Mouse (Mus musculus): ENCODE measurements at regions not wholly inside any gene's neighbourhood (a gene's known extent, or its start where the extent isn't known, plus 50 kb on each side); places are given as distances from the start of the nearest gene placed in this dataset.
A peak's percentile ranks its signal among the peaks of the same experiment; 100 is the strongest.

- TF ChIP-seq CTCF (IDR thresholded peaks at IDR 0.05; ENCODE audit: low read depth) (no peak), EP300 (IDR thresholded peaks at IDR 0.05; ENCODE audit: low read depth) (no peak)
These were observed 172.8 kb downstream of the Ttc8 start for GRCm38 (mm10) chr12:99093151-99093550.

GRCm38 (mm10) chr12:99093989-99094388, 173.6 kb downstream of the Ttc8 start:
- 60% methylated on average over 6 of the region's 6 CpGs for WGBS (ENCODE audit: insufficient replicate concordance)
- DNase-seq (no peak), ATAC-seq (no peak)
- no peak for TF ChIP-seq EP300 (IDR thresholded peaks at IDR 0.05; ENCODE audit: low read depth)
- TF ChIP-seq CTCF (IDR thresholded peaks at IDR 0.05; ENCODE audit: low read depth), result no peak
- no peaks in the 10 kb centered on the region for H3K9me3 ChIP-seq (ENCODE audit: low read length)
- no peaks in the 10 kb centered on the region; the same call in 1 of the 2 replicates for H3K27me3 ChIP-seq (ENCODE audit: insufficient read depth, low read length)
- H3K27ac ChIP-seq (ENCODE audit: low read depth), result no peak overlapping the region
- H3K4me3 ChIP-seq (ENCODE audit: low read depth, low read length), result no peak overlapping the region
- H3K4me2 ChIP-seq (ENCODE audit: low read depth, low read length), result no peak overlapping the region
- H3K4me1 ChIP-seq (ENCODE audit: insufficient read depth), result no peaks in the 10 kb centered on the region
- H3K36me3 ChIP-seq (replicated peaks; ENCODE audit: insufficient read depth, low read length), result no peaks in the 10 kb centered on the region
- no peak overlapping the region for H3K9ac ChIP-seq (replicated peaks)

More at GRCm38 (mm10) chr12:99093151-99093550, 172.8 kb downstream of the Ttc8 start:
- 44% methylated on average over 3 of the region's 3 CpGs for WGBS (ENCODE audit: insufficient replicate concordance)
- Histone ChIP-seq H3K4me3 (ENCODE audit: low read depth, low read length) (no peak overlapping the region), H3K4me2 (ENCODE audit: low read depth, low read length) (no peak overlapping the region), H3K27ac (ENCODE audit: low read depth) (no peak overlapping the region), H3K4me1 (ENCODE audit: insufficient read depth) (no peaks in the 10 kb centered on the region), H3K9ac (replicated peaks) (no peak overlapping the region), H3K9me3 (ENCODE audit: low read length) (no peaks in the 10 kb centered on the region), H3K27me3 (ENCODE audit: insufficient read depth, low read length) (no peaks in the 10 kb centered on the region; the same call in 1 of the 2 replicates), H3K36me3 (replicated peaks; ENCODE audit: insufficient read depth, low read length) (no peaks in the 10 kb centered on the region)
- ATAC-seq (no peak), DNase-seq (no peak)

DNA sequence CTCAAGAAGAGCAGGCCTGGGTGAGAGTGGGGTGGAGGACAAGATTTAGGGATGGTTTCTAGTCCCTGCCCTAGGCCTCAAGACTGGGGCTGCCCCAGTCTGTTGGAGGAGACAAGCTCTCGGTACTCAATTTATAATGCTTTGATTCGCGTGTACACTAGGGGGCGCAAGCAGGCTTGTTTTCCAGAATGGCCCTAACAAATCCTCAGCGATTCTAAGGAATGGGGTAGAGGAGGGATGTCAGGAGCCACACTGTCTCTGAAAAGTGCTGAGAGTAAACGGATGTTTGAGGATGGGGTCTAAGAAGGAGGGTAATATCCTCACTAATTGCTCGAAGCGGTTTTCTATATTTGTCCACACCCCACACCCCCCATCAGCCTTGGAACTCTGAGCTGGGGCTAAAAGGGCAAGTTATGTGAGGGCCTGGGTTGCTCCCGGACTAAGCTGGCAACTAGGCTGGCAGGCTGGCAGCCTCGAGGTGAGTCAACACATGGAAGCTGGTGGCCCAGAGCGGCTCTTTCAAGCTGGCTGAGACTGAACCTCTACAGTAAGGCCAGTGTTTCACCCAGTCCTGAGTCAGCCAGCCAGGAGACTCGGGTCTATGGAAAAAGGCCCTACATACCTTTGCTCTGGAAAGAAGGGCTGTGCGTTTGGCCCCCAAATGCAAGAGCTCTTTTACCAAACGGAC, 176.7 kb downstream of the Ttc8 start:
- WGBS (ENCODE audit: insufficient replicate concordance), result 27% methylated on average over 14 of the region's 14 CpGs
- Histone ChIP-seq H3K4me2 (ENCODE audit: low read depth, low read length) (peak overlapping the region; percentile 45), H3K27me3 (ENCODE audit: insufficient read depth, low read length) (no peaks in the 10 kb centered on the region; the same call in 1 of the 2 replicates), H3K27ac (ENCODE audit: low read depth) (peak overlapping the region; percentile 82), H3K9me3 (ENCODE audit: low read length) (no peaks in the 10 kb centered on the region), H3K9ac (replicated peaks) (peak overlapping the region; percentile 37), H3K4me1 (ENCODE audit: insufficient read depth) (no peaks in the 10 kb centered on the region), H3K4me3 (ENCODE audit: low read depth, low read length) (no peak overlapping the region), H3K36me3 (replicated peaks; ENCODE audit: insufficient read depth, low read length) (no peaks in the 10 kb centered on the region)
- TF ChIP-seq EP300 (IDR thresholded peaks at IDR 0.05; ENCODE audit: low read depth) (no peak), CTCF (IDR thresholded peaks at IDR 0.05; ENCODE audit: low read depth) (peak; percentile 89)
- peak; percentile 84 for DNase-seq
- ATAC-seq, result peak; percentile 70

- Histone ChIP-seq H3K27ac (ENCODE audit: low read depth) (peak overlapping the region; percentile 82), H3K9me3 (ENCODE audit: low read length) (no peaks in the 10 kb centered on the region), H3K9ac (replicated peaks) (peak overlapping the region; percentile 37; the same call in 1 of the 2 replicates), H3K36me3 (replicated peaks; ENCODE audit: insufficient read depth, low read length) (no peaks in the 10 kb centered on the region), H3K4me2 (ENCODE audit: low read depth, low read length) (peak overlapping the region; percentile 45), H3K4me3 (ENCODE audit: low read depth, low read length) (no peak overlapping the region), H3K27me3 (ENCODE audit: insufficient read depth, low read length) (no peaks in the 10 kb centered on the region), H3K4me1 (ENCODE audit: insufficient read depth) (no peaks in the 10 kb centered on the region)
- no peak for TF ChIP-seq CTCF (IDR thresholded peaks at IDR 0.05; ENCODE audit: low read depth)
- peak; percentile 45 for TF ChIP-seq EP300 (IDR thresholded peaks at IDR 0.05; ENCODE audit: low read depth)
- ATAC-seq, result peak; percentile 86
- 55% methylated on average over 17 of the region's 17 CpGs for WGBS (ENCODE audit: insufficient replicate concordance)
- peak; percentile 62 for DNase-seq
These were observed 177.3 kb downstream of the Ttc8 start for GRCm38 (mm10) chr12:99097618-99098066.

DNA sequence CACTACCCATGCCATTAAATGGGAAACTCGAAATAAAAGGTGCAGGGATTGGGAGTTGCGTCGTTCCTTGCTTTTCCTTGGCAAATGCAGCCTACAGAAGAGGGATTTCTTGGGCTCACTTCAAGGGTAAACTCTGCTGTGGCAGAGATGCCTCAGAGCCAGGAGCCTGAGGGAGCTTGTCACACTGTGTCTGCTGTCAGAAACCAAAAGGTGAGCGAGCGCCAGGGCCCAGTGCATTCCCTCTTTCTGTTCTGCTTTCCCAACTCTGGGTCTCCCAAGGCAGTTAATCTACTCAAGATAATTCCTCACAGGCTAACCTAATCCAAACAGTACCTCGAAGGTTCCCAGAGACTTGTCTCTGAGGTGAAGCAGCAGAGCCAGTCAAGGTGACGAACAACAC, 179.5 kb downstream of the Ttc8 start:
- ATAC-seq (no peak), DNase-seq (no peak)
- Histone ChIP-seq H3K4me1 (ENCODE audit: insufficient read depth) (no peaks in the 10 kb centered on the region), H3K4me2 (ENCODE audit: low read depth, low read length) (no peak overlapping the region), H3K27ac (ENCODE audit: low read depth) (no peak overlapping the region), H3K36me3 (replicated peaks; ENCODE audit: insufficient read depth, low read length) (no peaks in the 10 kb centered on the region), H3K27me3 (ENCODE audit: insufficient read depth, low read length) (no peaks in the 10 kb centered on the region), H3K9ac (replicated peaks) (no peak overlapping the region), H3K9me3 (ENCODE audit: low read length) (no peaks in the 10 kb centered on the region), H3K4me3 (ENCODE audit: low read depth, low read length) (no peak overlapping the region)
- WGBS (ENCODE audit: insufficient replicate concordance), result 71% methylated on average over 7 of the region's 7 CpGs
- no peak for TF ChIP-seq EP300 (IDR thresholded peaks at IDR 0.05; ENCODE audit: low read depth)
- TF ChIP-seq CTCF (IDR thresholded peaks at IDR 0.05; ENCODE audit: low read depth), result no peak

DNA sequence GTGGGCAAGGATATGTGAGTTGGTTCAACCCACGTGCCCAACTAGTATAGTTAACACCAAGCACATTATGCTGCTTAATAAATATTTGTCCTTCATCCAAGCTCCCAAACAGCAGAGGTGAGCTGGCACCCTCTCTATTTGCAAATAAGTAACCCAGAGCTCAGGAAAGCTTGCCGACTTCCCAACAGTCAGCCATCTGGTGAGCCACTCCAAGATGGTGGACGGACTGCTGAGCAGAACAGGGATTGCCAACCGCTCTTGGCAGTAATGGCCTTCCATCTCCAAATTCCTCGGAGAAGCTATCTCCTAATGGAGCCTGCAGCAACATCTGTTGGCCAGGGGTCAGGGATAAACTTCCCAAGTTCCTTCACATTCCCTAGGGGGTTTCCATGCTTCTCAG, 188.2 kb downstream of the Ttc8 start:
- Histone ChIP-seq H3K4me3 (ENCODE audit: low read depth, low read length) (no peak overlapping the region), H3K9ac (replicated peaks) (no peak overlapping the region), H3K36me3 (replicated peaks; ENCODE audit: insufficient read depth, low read length) (no peaks in the 10 kb centered on the region), H3K27me3 (ENCODE audit: insufficient read depth, low read length) (no peaks in the 10 kb centered on the region), H3K4me1 (ENCODE audit: insufficient read depth) (no peaks in the 10 kb centered on the region), H3K27ac (ENCODE audit: low read depth) (no peak overlapping the region), H3K4me2 (ENCODE audit: low read depth, low read length) (no peak overlapping the region), H3K9me3 (ENCODE audit: low read length) (no peaks in the 10 kb centered on the region)
- DNase-seq, result no peak
- no peak for ATAC-seq
- WGBS (ENCODE audit: insufficient replicate concordance), result 74% methylated on average over 5 of the region's 5 CpGs
- no peak for TF ChIP-seq CTCF (IDR thresholded peaks at IDR 0.05; ENCODE audit: low read depth)
- TF ChIP-seq EP300 (IDR thresholded peaks at IDR 0.05; ENCODE audit: low read depth), result no peak

Measured in liver, postnatal 0 days (tissue).